Mouse (Mus musculus) thymus, adult 2 months (tissue): ENCODE measurements around the gene Myadm.

ENCODE experiments used
- CTCF ChIP-seq: fragments of 200-500 bp; IDR thresholded peaks from 2 replicates; pipeline ENCODE4 v1.5.1; 2012; ENCODE audit warnings: mild to moderate bottlenecking, control low read depth, low read length, moderate library complexity, borderline replicate concordance; ENCODE audit not compliant: control insufficient read depth, poor library complexity, insufficient read depth; ENCODE audit errors: extremely low read depth
- POLR2A ChIP-seq: fragments of 200-500 bp; IDR thresholded peaks from 2 replicates; pipeline ENCODE4 v1.6.1; 2012; ENCODE audit warnings: mild to moderate bottlenecking, low read length, control low read depth, moderate library complexity; ENCODE audit not compliant: control insufficient read depth, poor library complexity, insufficient read depth; ENCODE audit errors: extremely low read depth

DNA sequence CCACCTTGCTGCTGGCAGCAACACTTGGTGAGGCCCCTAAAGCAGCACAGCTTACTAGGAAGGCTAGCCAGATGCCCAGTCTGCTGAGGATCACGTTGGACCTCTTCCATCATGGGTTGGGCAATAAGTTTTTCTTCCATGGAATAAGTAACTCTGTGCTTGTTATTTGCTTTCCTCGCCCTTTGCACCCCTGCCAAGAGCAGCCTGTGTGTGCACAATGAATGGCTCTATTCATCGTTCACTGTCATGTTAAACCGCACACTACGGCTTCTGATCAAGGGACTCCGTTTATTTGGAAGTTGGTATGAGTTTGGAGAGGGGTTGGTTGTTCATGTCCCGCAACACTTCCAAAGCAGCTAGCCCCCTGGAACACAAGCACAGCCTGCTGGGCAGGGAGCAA lies 1.7 kb upstream of the Myadm start:
- TF ChIP-seq CTCF (no peak), POLR2A (no peak)
